Mouse (Mus musculus) brain, adult 2 months (tissue): ENCODE measurements at regions not wholly inside any gene's neighbourhood (a gene's known extent, or its start where the extent isn't known, plus 50 kb on each side); places are given as distances from the start of the nearest gene placed in this dataset.

Experiments used
- DNase-seq: peaks from one replicate; pipeline ENCODE4 v3.0.0; 2011; ENCODE audit warnings: low read depth, low spot score

GRCm38 (mm10) chr13:48161339-48161738 lies 99.7 kb upstream of the Id4 start:
- no peak for DNase-seq

- DNase-seq: no peak
Observed at GRCm38 (mm10) chr13:48164586-48164985, 96.4 kb upstream of the Id4 start.

DNA sequence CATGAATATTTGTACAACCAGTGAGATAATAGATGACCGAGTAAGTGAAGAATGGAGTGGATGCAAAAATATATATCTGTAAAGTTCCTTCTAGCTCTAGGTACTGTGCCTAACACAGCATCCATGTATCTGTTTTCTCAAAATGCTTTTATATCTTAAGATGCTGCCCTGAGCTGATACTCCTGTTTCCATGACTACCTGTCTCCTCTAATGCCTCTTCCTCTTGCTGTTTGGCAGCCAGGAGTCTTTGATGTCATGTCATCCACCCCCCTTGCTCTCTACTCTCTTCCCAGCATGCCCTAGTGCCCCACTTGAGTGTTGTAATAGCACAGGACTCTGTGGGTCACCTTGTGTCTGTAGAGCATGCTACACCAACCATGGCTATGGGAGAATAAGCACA lies 95.2 kb upstream of the Id4 start:
- peak; percentile 37 for DNase-seq

GRCm38 (mm10) chr13:48167976-48168375 lies 93.1 kb upstream of the Id4 start:
- DNase-seq: no peak

GRCm38 (mm10) chr13:48171309-48171953 lies 89.6 kb upstream of the Id4 start:
- DNase-seq: no peak

DNA sequence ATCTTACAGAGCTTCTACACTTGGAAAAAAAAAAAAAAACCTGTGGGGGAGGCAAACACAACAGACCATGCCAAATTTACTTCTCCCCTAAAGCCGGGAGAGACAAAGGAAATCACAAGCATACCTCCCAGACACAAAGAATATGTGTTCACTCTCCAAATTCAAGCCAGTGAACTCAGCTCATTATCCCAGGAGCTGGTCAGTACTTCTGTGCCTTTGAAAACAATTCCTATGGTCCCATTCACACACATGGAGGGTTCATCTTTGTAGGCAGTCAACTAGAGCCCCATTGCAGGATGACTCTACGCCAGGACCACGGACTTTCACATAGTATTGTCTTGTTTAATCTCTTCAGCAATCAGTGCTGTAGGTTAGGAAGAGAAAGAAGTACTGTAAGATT lies 89.0 kb upstream of the Id4 start:
- DNase-seq: no peak

- DNase-seq: no peak
Observed at GRCm38 (mm10) chr13:48192476-48192875, 68.6 kb upstream of the Id4 start.

DNA sequence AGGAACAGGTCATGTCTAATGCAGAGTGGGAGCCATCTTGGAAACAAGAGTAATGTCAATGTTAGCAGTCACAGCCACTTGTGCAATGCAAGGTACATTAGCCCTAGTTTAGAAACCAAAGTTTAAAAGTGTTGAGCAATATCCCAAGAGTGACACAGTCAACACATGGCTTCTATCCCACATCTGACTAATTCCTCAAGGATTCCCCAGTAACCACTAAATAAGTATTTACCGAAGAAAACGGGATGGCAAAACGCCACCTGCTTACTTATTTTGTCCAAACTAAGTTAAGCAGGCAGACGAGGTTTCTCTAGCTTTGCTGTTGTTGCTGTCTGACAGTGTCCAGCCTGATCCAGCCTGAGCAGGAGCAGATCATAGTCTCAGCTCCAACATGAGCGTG lies 67.1 kb upstream of the Id4 start:
- no peak for DNase-seq

- no peak for DNase-seq
Observed at GRCm38 (mm10) chr13:48207824-48208223, 53.2 kb upstream of the Id4 start.
